Mouse (Mus musculus): ENCODE data around the gene Gls2. TPM values are rescaled to one million over a fixed set of nuclear protein-coding genes. Genes with fewer than 3 reads are reported as not detected.
"Not testable (repeated sequence)": the region's sequence is repeated elsewhere in the genome, so short reads cannot be mapped to it uniquely, and the experiment has no call there.

Gene Gls2
- polyA plus RNA-seq, 1 experiment: 2.8 TPM

- H3K79me2 ChIP-seq (ENCODE audit: control insufficient read depth, insufficient read depth): peaks cover 92% of the 10 kb centered on the region
- no peaks in the 10 kb centered on the region for H3K27me3 ChIP-seq (ENCODE audit: control insufficient read depth, insufficient read depth, insufficient read length)
- TF ChIP-seq CTCF (IDR thresholded peaks at IDR 0.05; ENCODE audit: control insufficient read depth, insufficient read depth, insufficient read length): no peak
- TF ChIP-seq MYOD1 (IDR thresholded peaks at IDR 0.05; ENCODE audit: control insufficient read depth, insufficient read length, low read depth): no peak
- no peak for TF ChIP-seq MYOG (IDR thresholded peaks at IDR 0.05; ENCODE audit: control insufficient read depth, extremely low read depth, insufficient read length)
- TF ChIP-seq FOSL1 (IDR thresholded peaks at IDR 0.05; ENCODE audit: insufficient read depth, low read length, poor library complexity, severe bottlenecking): no peak
- TF ChIP-seq USF1 (IDR thresholded peaks at IDR 0.05; ENCODE audit: low read depth): no peak
- no peak for TF ChIP-seq MAX (IDR thresholded peaks at IDR 0.05)
- no peak for TF ChIP-seq CEBPB (IDR thresholded peaks at IDR 0.05; ENCODE audit: low read depth)
- no peak overlapping the region for H3ac ChIP-seq (ENCODE audit: control insufficient read depth, insufficient read length, low read depth)
- H3K36me3 ChIP-seq (ENCODE audit: control insufficient read depth, insufficient read depth): peaks cover 4% of the 10 kb centered on the region
- H3K79me3 ChIP-seq (ENCODE audit: low read depth): peaks cover 60% of the 10 kb centered on the region
- H3K4me3 ChIP-seq (ENCODE audit: insufficient read depth, poor library complexity, severe bottlenecking): no peak overlapping the region
Observed at GRCm38 (mm10) chr10:128167091-128167490, 27.2 kb upstream of the Gls2 start.

- Histone ChIP-seq H3K79me2 (ENCODE audit: control insufficient read depth, insufficient read depth) (peaks cover 91% of the 10 kb centered on the region), H3K36me3 (ENCODE audit: control insufficient read depth, insufficient read depth) (peaks cover 14% of the 10 kb centered on the region), H3K79me3 (ENCODE audit: low read depth) (peaks cover 71% of the 10 kb centered on the region)
- not testable (repeated sequence) for H3K4me3 ChIP-seq (ENCODE audit: insufficient read depth, poor library complexity, severe bottlenecking); H3ac ChIP-seq (ENCODE audit: control insufficient read depth, insufficient read length, low read depth); H3K27me3 ChIP-seq (ENCODE audit: control insufficient read depth, insufficient read depth, insufficient read length)
Observed at GRCm38 (mm10) chr10:128171348-128171747, 22.9 kb upstream of the Gls2 start.

DNA sequence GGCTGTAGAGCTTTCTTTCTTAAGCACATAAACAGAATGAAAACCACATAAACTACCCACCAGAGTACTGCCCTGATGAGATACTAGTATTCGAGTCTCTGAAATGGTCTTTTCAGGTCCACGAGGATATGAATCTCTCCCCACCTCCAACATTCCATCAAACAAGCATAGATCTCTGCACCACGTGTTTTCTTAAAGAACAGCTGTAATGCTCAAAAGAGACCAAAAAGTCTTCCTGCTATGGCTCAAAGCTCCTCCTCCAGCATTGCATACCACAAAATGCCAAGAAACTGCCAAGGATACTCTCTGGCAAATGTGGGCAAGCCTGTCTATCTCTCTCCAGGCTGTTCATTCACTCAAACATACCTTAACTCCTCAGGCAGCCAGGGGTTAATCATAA lies 19.0 kb upstream of the Gls2 start:
- peak overlapping the region; percentile 55 for H3K4me3 ChIP-seq (ENCODE audit: insufficient read depth, poor library complexity, severe bottlenecking)
- peaks cover 47% of the 10 kb centered on the region for H3K79me3 ChIP-seq (ENCODE audit: low read depth)
- peak; percentile 74 for TF ChIP-seq USF1 (IDR thresholded peaks at IDR 0.05; ENCODE audit: low read depth)
- TF ChIP-seq MAX (IDR thresholded peaks at IDR 0.05): peak; percentile 88
- no peak for TF ChIP-seq MYOG (IDR thresholded peaks at IDR 0.05; ENCODE audit: control insufficient read depth, extremely low read depth, insufficient read length)
- H3K79me2 ChIP-seq (ENCODE audit: control insufficient read depth, insufficient read depth): peaks cover 59% of the 10 kb centered on the region
- no peaks in the 10 kb centered on the region for H3K27me3 ChIP-seq (ENCODE audit: control insufficient read depth, insufficient read depth, insufficient read length)
- H3ac ChIP-seq (ENCODE audit: control insufficient read depth, insufficient read length, low read depth): peak overlapping the region; percentile 81
- peaks cover 11% of the 10 kb centered on the region for H3K36me3 ChIP-seq (ENCODE audit: control insufficient read depth, insufficient read depth)

- peak overlapping the region; percentile 55 for H3K4me3 ChIP-seq (ENCODE audit: insufficient read depth, poor library complexity, severe bottlenecking)
- peak overlapping the region; percentile 81 for H3ac ChIP-seq (ENCODE audit: control insufficient read depth, insufficient read length, low read depth)
- peaks cover 50% of the 10 kb centered on the region for H3K79me2 ChIP-seq (ENCODE audit: control insufficient read depth, insufficient read depth)
- peaks cover 11% of the 10 kb centered on the region for H3K36me3 ChIP-seq (ENCODE audit: control insufficient read depth, insufficient read depth)
- TF ChIP-seq MYOD1 (IDR thresholded peaks at IDR 0.05; ENCODE audit: control insufficient read depth, insufficient read length, low read depth) (peak; percentile 8), CEBPB (IDR thresholded peaks at IDR 0.05; ENCODE audit: low read depth) (no peak), MAX (IDR thresholded peaks at IDR 0.05) (peak; percentile 31)
- H3K27me3 ChIP-seq (ENCODE audit: control insufficient read depth, insufficient read depth, insufficient read length): no peaks in the 10 kb centered on the region
- H3K79me3 ChIP-seq (ENCODE audit: low read depth): peaks cover 39% of the 10 kb centered on the region
Observed at GRCm38 (mm10) chr10:128175996-128176755, 18.1 kb upstream of the Gls2 start.

DNA sequence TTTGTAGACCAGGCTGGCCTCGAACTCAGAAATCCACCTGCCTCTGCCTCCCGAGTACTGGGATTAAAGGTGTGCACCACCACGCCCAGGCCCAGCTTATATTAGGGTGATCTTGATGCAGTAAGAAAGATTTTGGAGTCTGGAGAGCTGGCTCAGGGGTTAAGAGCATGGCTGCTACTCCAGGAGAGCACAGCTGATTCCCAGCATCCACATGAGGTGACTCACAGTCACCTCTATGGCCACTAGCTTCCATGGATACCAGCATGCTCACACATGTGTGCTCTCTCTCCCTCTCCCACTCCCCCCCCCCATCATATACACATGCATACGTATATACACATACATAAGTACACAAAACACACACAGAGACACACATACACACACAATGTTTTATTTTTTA lies 16.9 kb upstream of the Gls2 start:
- Histone ChIP-seq H3K27me3 (ENCODE audit: control insufficient read depth, insufficient read depth, insufficient read length) (no peaks in the 10 kb centered on the region), H3ac (ENCODE audit: control insufficient read depth, insufficient read length, low read depth) (no peak overlapping the region), H3K79me2 (ENCODE audit: control insufficient read depth, insufficient read depth) (peaks cover 39% of the 10 kb centered on the region), H3K36me3 (ENCODE audit: control insufficient read depth, insufficient read depth) (peaks cover 11% of the 10 kb centered on the region), H3K4me3 (ENCODE audit: insufficient read depth, poor library complexity, severe bottlenecking) (no peak overlapping the region), H3K79me3 (ENCODE audit: low read depth) (peaks cover 32% of the 10 kb centered on the region)
- TF ChIP-seq CTCF (IDR thresholded peaks at IDR 0.05; ENCODE audit: control insufficient read depth, insufficient read depth, insufficient read length) (no peak), MAX (IDR thresholded peaks at IDR 0.05) (no peak), USF1 (IDR thresholded peaks at IDR 0.05; ENCODE audit: low read depth) (no peak), CEBPB (IDR thresholded peaks at IDR 0.05; ENCODE audit: low read depth) (no peak), MYOG (IDR thresholded peaks at IDR 0.05; ENCODE audit: control insufficient read depth, extremely low read depth, insufficient read length) (no peak), FOSL1 (IDR thresholded peaks at IDR 0.05; ENCODE audit: insufficient read depth, low read length, poor library complexity, severe bottlenecking) (no peak), MYOD1 (IDR thresholded peaks at IDR 0.05; ENCODE audit: control insufficient read depth, insufficient read length, low read depth) (no peak)

DNA sequence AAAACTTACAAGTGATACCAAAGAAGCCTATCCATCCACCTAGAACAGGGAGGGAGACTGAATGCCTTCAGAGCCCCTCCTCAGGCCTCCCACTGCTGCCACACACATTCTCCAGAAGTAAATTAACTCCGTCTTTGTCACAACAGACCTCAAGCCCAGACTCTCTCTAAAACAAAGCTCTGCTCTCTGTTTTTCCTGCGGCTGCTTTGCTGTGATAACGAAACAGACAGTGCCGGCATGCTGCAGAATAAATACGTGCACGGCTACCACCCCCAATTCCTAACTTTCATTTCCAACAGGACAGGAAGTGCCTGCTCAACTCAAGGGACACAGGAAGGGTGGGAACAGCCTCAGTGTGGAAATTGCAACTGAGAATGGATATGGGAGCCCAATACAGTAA lies 14.3 kb upstream of the Gls2 start, which contains the start of gene Rbms2:
Gene Rbms2, minus strand, starts transcription at position 309 of the 400 bp plus-strand sequence.
- H3K79me2 ChIP-seq (ENCODE audit: control insufficient read depth, insufficient read depth): peaks cover 12% of the 10 kb centered on the region
- H3K27me3 ChIP-seq (ENCODE audit: control insufficient read depth, insufficient read depth, insufficient read length): no peaks in the 10 kb centered on the region
- TF ChIP-seq USF1 (IDR thresholded peaks at IDR 0.05; ENCODE audit: low read depth): no peak
- TF ChIP-seq FOSL1 (IDR thresholded peaks at IDR 0.05; ENCODE audit: insufficient read depth, low read length, poor library complexity, severe bottlenecking): no peak
- TF ChIP-seq MYOG (IDR thresholded peaks at IDR 0.05; ENCODE audit: control insufficient read depth, extremely low read depth, insufficient read length): no peak
- TF ChIP-seq MYOD1 (IDR thresholded peaks at IDR 0.05; ENCODE audit: control insufficient read depth, insufficient read length, low read depth): no peak
- no peak for TF ChIP-seq MAX (IDR thresholded peaks at IDR 0.05)
- TF ChIP-seq CEBPB (IDR thresholded peaks at IDR 0.05; ENCODE audit: low read depth): no peak
- TF ChIP-seq CTCF (IDR thresholded peaks at IDR 0.05; ENCODE audit: control insufficient read depth, insufficient read depth, insufficient read length): no peak
- H3K4me3 ChIP-seq (ENCODE audit: insufficient read depth, poor library complexity, severe bottlenecking): no peak within 1 kb of the TSS
- no peaks in the 10 kb centered on the region for H3K36me3 ChIP-seq (ENCODE audit: control insufficient read depth, insufficient read depth)
- peak within 1 kb of the TSS; percentile 14 for H3ac ChIP-seq (ENCODE audit: control insufficient read depth, insufficient read length, low read depth)
- H3K79me3 ChIP-seq (ENCODE audit: low read depth): peaks cover 11% of the 10 kb centered on the region

All from C2C12 (cell line).